Mouse (Mus musculus) hindbrain, postnatal 0 days (tissue): ENCODE results near the gene Eif4a3. TPM values are rescaled to one million over a fixed set of nuclear protein-coding genes. Genes with fewer than 3 reads are reported as not detected.

Source experiments
- ATAC-seq: fragments of 200-750 bp; cut with Nextera tagmentation; 2 replicates; pipeline ENCODE4 v1.8.0; 2017; ENCODE audit warnings: mild to moderate bottlenecking, moderate TSS enrichment, moderate library complexity
- DNase-seq: peaks from one replicate; pipeline ENCODE4 v3.0.0-alpha.2; 2015; ENCODE audit warnings: low spot score
- H3K27ac ChIP-seq: fragments of 300-500 bp; sonication (generic); 2 replicates; pipeline ENCODE4 v1.5.1; 2014; ENCODE audit warnings: mild to moderate bottlenecking
- H3K27me3 ChIP-seq: fragments of 300-500 bp; sonication (generic); 2 replicates; pipeline ENCODE4 v1.6.1; 2014; ENCODE audit warnings: low read length, mixed read lengths; ENCODE audit not compliant: insufficient read depth
- H3K36me3 ChIP-seq: fragments of 300-500 bp; sonication (generic); 2 replicates; pipeline ENCODE4 v1.6.1; 2014; ENCODE audit warnings: low read length, mixed read lengths; ENCODE audit not compliant: insufficient read depth
- H3K4me1 ChIP-seq: fragments of 300-500 bp; sonication (generic); 2 replicates; pipeline ENCODE4 v1.6.1; 2014; ENCODE audit warnings: antibody characterized with exemption, low read length, mixed read lengths; ENCODE audit not compliant: insufficient read depth
- H3K4me2 ChIP-seq: fragments of 300-500 bp; sonication (generic); 2 replicates; pipeline ENCODE4 v1.6.1; 2014; ENCODE audit warnings: low read depth, mild to moderate bottlenecking, low read length, moderate library complexity, mixed read lengths
- H3K4me3 ChIP-seq: fragments of 300-500 bp; sonication (generic); 2 replicates; pipeline ENCODE4 v1.5.1; 2014; ENCODE audit warnings: low read length
- H3K9ac ChIP-seq: fragments of 300-500 bp; sonication (generic); replicated peaks from 2 replicates; pipeline ENCODE4 v1.6.1; 2014; ENCODE audit warnings: mild to moderate bottlenecking, low read length, moderate library complexity, mixed read lengths
- H3K9me3 ChIP-seq: fragments of 300-500 bp; sonication (generic); 2 replicates; pipeline ENCODE4 v1.6.1; 2016; ENCODE audit warnings: low read length, mixed read lengths
- CTCF ChIP-seq: IDR thresholded peaks from 2 replicates; pipeline ENCODE4 v1.5.1; 2016; ENCODE audit warnings: antibody characterized with exemption, control low read depth, low read depth
- WGBS: fragments of 180-500 bp; shearing (Covaris S2); extraction: QIAGEN DNeasy Blood & Tissue Kit; methylation state at CpG from one replicate; pipeline ENCODE4 v1.1.7; 2014; 5-methylcytosine and 5-hydroxymethylcytosine counted together
- polyA plus RNA-seq: library from polyadenylated mRNA; unstranded; fragments of >200 nt; fragmentation: Nextera tagmentation; extraction: Ambion mirVana; gene quantifications from 2 replicates; pipeline ENCODE4 v1.2.1, GENCODE M21; 2015
- total RNA-seq: library from RNA; depleted of rRNA; stranded (reverse); fragments of >200 nt; gene quantifications from 2 replicates; pipeline ENCODE4 v1.2.3, GENCODE M21; 2014

Gene Eif4a3
- total and polyA plus RNA-seq, 2 experiments from 2014 or later: 144 to 258 TPM

- H3K9me3 ChIP-seq: no peaks in the 10 kb centered on the region
- no peak for ATAC-seq
- no peak for DNase-seq
- no peak overlapping the region for H3K9ac ChIP-seq
- no peak for TF ChIP-seq CTCF
- no peak overlapping the region for H3K4me2 ChIP-seq
- no peaks in the 10 kb centered on the region for H3K36me3 ChIP-seq
- no peaks in the 10 kb centered on the region for H3K4me1 ChIP-seq
- H3K4me3 ChIP-seq: no peak overlapping the region
- H3K27me3 ChIP-seq: no peaks in the 10 kb centered on the region
- 24% methylated on average over 10 of the region's 10 CpGs for WGBS
- no peak overlapping the region for H3K27ac ChIP-seq
These were observed 10.7 kb upstream of the Eif4a3 start for GRCm38 (mm10) chr11:119310621-119311020.

GRCm38 (mm10) chr11:119307916-119308315 lies 8.0 kb upstream of the Eif4a3 start:
- no peak overlapping the region for H3K4me2 ChIP-seq

GRCm38 (mm10) chr11:119307658-119307867 lies 7.7 kb upstream of the Eif4a3 start, which contains the start of gene Card14:
Gene Card14 (plus strand): TSS chr11:119307768.
- WGBS: 65% methylated on average over 1 of the region's 1 CpGs

More at GRCm38 (mm10) chr11:119307916-119308315, 8.0 kb upstream of the Eif4a3 start:
- Histone ChIP-seq H3K9me3 (no peaks in the 10 kb centered on the region), H3K4me3 (no peak overlapping the region), H3K36me3 (no peaks in the 10 kb centered on the region), H3K9ac (no peak overlapping the region), H3K27me3 (no peaks in the 10 kb centered on the region), H3K4me1 (no peaks in the 10 kb centered on the region), H3K27ac (no peak overlapping the region)
- ATAC-seq: no peak
- WGBS: 31% methylated on average over 11 of the region's 11 CpGs
- TF ChIP-seq CTCF: no peak
- DNase-seq: no peak

GRCm38 (mm10) chr11:119306762-119307657 lies 7.1 kb upstream of the Eif4a3 start:
- DNase-seq (no peak), ATAC-seq (no peak)
- Histone ChIP-seq H3K4me3 (no peak overlapping the region), H3K27me3 (no peaks in the 10 kb centered on the region), H3K4me2 (no peak overlapping the region), H3K36me3 (no peaks in the 10 kb centered on the region), H3K27ac (no peak overlapping the region), H3K9me3 (no peaks in the 10 kb centered on the region), H3K4me1 (no peaks in the 10 kb centered on the region), H3K9ac (no peak overlapping the region)
- no peak for TF ChIP-seq CTCF
- 57% methylated on average over 13 of the region's 13 CpGs for WGBS

More at GRCm38 (mm10) chr11:119307658-119307867, 7.7 kb upstream of the Eif4a3 start, which contains the start of gene Card14:
- H3K27ac ChIP-seq: no peak within 1 kb of the TSS
- no peaks in the 10 kb centered on the region for H3K9me3 ChIP-seq
- no peak within 1 kb of the TSS for H3K4me3 ChIP-seq
- no peak for TF ChIP-seq CTCF
- no peak within 1 kb of the TSS for H3K4me2 ChIP-seq
- H3K36me3 ChIP-seq: no peaks in the 10 kb centered on the region
- DNase-seq (no peak), ATAC-seq (no peak)
- H3K4me1 ChIP-seq: no peaks in the 10 kb centered on the region
- no peaks in the 10 kb centered on the region for H3K27me3 ChIP-seq
- H3K9ac ChIP-seq: no peak within 1 kb of the TSS

GRCm38 (mm10) chr11:119304904-119305712 lies 5.2 kb upstream of the Eif4a3 start:
- no peaks in the 10 kb centered on the region for H3K36me3 ChIP-seq
- no peak overlapping the region for H3K9ac ChIP-seq
- H3K4me1 ChIP-seq: no peaks in the 10 kb centered on the region; the same call in 1 of the 2 replicates
- no peak overlapping the region for H3K4me3 ChIP-seq
- no peaks in the 10 kb centered on the region for H3K27me3 ChIP-seq
- no peaks in the 10 kb centered on the region for H3K9me3 ChIP-seq
- peak; percentile 90 for TF ChIP-seq CTCF
- peak; percentile 44; the same call in 1 of the 2 replicates for ATAC-seq
- H3K27ac ChIP-seq: no peak overlapping the region
- DNase-seq: peak; percentile 76
- no peak overlapping the region for H3K4me2 ChIP-seq
- 37% methylated on average over 16 of the region's 16 CpGs for WGBS

- Histone ChIP-seq H3K4me2 (peak overlapping the region; percentile 93), H3K36me3 (peaks cover 4% of the 10 kb centered on the region; the same call in 1 of the 2 replicates), H3K9me3 (no peaks in the 10 kb centered on the region), H3K4me1 (peaks cover 5% of the 10 kb centered on the region), H3K27me3 (no peaks in the 10 kb centered on the region), H3K4me3 (no peak overlapping the region; the same call in 1 of the 2 replicates), H3K9ac (no peak overlapping the region; the same call in 1 of the 2 replicates), H3K27ac (peak overlapping the region; percentile 98; the same call in 1 of the 2 replicates)
- WGBS: 26% methylated on average over 2 of the region's 2 CpGs
- no peak for DNase-seq
- no peak for TF ChIP-seq CTCF
- no peak for ATAC-seq
These were observed 1.1 kb upstream of the Eif4a3 start for GRCm38 (mm10) chr11:119300986-119301385.
